Mouse (Mus musculus) hindbrain, embryonic 11.5 days (tissue): ENCODE measurements around the gene 1700034J05Rik. TPM values are rescaled to one million over a fixed set of nuclear protein-coding genes. Genes with fewer than 3 reads are reported as not detected.

ENCODE experiments used
- ATAC-seq: fragments of 200-750 bp; cut with Nextera tagmentation; 2 replicates; pipeline ENCODE4 v1.8.0; 2017; ENCODE audit warnings: mild to moderate bottlenecking, moderate TSS enrichment, moderate library complexity; ENCODE audit not compliant: low FRiP score
- DNase-seq: peaks from one replicate; pipeline ENCODE4 v3.0.0-alpha.2; 2015; ENCODE audit warnings: low spot score
- H3K27ac ChIP-seq: fragments of 300-500 bp; sonication (generic); 2 replicates; pipeline ENCODE4 v1.5.1; 2014; ENCODE audit warnings: mild to moderate bottlenecking, low read depth, low read length
- H3K27me3 ChIP-seq: fragments of 300-500 bp; sonication (generic); 2 replicates; pipeline ENCODE4 v1.6.1; 2014; ENCODE audit warnings: mild to moderate bottlenecking, low read length, moderate library complexity, mixed read lengths; ENCODE audit not compliant: control insufficient read depth, insufficient read depth
- H3K36me3 ChIP-seq: fragments of 300-500 bp; sonication (generic); 2 replicates; pipeline ENCODE4 v1.6.1; 2014; ENCODE audit warnings: mild to moderate bottlenecking, low read length, moderate library complexity, mixed read lengths; ENCODE audit not compliant: control insufficient read depth, insufficient read depth
- H3K4me1 ChIP-seq: fragments of 300-500 bp; sonication (generic); replicated peaks from 2 replicates; pipeline ENCODE4 v1.6.1; 2014; ENCODE audit warnings: low read length, mixed read lengths; ENCODE audit not compliant: control insufficient read depth, insufficient read depth
- H3K4me2 ChIP-seq: fragments of 300-500 bp; sonication (generic); replicated peaks from 2 replicates; pipeline ENCODE4 v1.6.1; 2014; ENCODE audit warnings: mild to moderate bottlenecking, low read depth, low read length
- H3K4me3 ChIP-seq: fragments of 300-500 bp; sonication (generic); 2 replicates; pipeline ENCODE4 v1.5.1; 2014; ENCODE audit warnings: low read depth, low read length
- H3K9ac ChIP-seq: fragments of 300-500 bp; sonication (generic); 2 replicates; pipeline ENCODE4 v1.6.1; 2014; ENCODE audit warnings: low read depth, low read length
- H3K9me3 ChIP-seq: fragments of 300-500 bp; sonication (generic); 2 replicates; pipeline ENCODE4 v1.6.1; 2016; ENCODE audit warnings: low read length; ENCODE audit not compliant: control insufficient read depth
- WGBS: fragments of 180-500 bp; shearing (Covaris S2); extraction: QIAGEN DNeasy Blood & Tissue Kit; methylation state at CpG from one replicate; pipeline ENCODE4 v1.1.7; 2014; 5-methylcytosine and 5-hydroxymethylcytosine counted together
- polyA plus RNA-seq: library from polyadenylated mRNA; unstranded; fragments of >200 nt; fragmentation: Nextera tagmentation; extraction: Ambion mirVana; gene quantifications from 2 replicates; pipeline ENCODE4 v1.2.1, GENCODE M21; 2014

The 1700034J05Rik gene
- polyA plus RNA-seq, 1 experiment from 2014 or later: 0.46 TPM

- 46% methylated on average over 1 of the region's 1 CpGs for WGBS
- no peaks in the 10 kb centered on the region for H3K4me1 ChIP-seq
These were observed 27.1 kb upstream of the 1700034J05Rik start for GRCm38 (mm10) chr6:146981249-146981835.

DNA sequence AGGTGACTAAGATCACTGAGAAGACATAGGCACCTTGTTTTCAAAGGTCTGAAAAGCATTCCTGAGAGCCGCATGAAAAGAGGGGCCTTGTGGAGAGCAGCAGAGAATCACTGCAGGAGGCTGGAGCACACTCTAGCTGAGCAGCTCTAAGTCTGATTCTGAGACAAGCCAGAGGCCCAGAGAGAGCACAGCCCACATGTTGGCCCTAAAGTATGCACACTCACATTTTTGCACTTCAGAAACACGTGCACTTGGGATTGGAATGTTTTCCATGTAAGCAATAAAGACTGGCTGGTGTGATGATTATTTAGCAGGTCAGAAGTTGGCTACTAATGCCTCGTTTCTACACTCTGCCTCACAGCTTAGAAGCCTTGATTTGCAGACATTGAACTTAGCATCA lies 25.7 kb upstream of the 1700034J05Rik start:
- WGBS: 45% methylated on average over 3 of the region's 3 CpGs
- no peak overlapping the region for H3K4me3 ChIP-seq
- H3K27ac ChIP-seq: no peak overlapping the region

More at GRCm38 (mm10) chr6:146981249-146981835, 27.1 kb upstream of the 1700034J05Rik start:
- Histone ChIP-seq H3K4me3 (no peak overlapping the region), H3K9ac (no peak overlapping the region), H3K36me3 (no peaks in the 10 kb centered on the region), H3K9me3 (no peaks in the 10 kb centered on the region), H3K4me2 (no peak overlapping the region), H3K27me3 (no peaks in the 10 kb centered on the region), H3K27ac (no peak overlapping the region)
- ATAC-seq: no peak
- no peak for DNase-seq

DNA sequence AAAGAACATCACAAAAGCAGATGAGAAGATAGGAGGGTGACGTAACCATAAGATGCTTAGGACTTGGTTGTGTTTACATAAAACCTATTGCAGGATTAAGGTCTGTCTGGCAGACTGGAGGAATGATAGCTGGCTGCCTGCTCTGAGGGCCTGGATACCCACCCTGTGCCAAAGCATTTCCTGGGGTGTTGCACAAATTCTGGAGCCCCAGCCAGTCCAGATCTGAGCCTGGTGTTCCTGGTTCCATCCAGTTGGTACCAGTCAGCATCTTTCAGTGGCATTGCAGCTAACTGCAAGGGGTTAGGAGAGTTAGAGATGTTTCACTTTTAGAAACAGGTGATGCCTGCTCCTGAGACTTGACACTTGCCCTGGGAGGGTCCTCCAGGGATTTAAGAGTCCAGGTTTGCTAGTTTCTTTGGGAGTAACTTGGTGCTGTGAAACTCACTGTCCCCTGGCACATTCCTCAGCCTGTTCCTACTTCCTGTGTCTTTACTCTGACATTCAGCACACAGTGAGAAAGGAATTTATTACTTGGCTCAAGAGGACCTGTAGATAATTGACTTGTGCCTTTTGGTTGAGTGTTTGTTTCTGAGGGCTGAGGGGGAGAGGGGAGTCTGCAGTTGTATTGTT lies 25.0 kb upstream of the 1700034J05Rik start:
- no peak for ATAC-seq
- Histone ChIP-seq H3K4me1 (no peaks in the 10 kb centered on the region), H3K27me3 (no peaks in the 10 kb centered on the region), H3K4me3 (no peak overlapping the region), H3K36me3 (no peaks in the 10 kb centered on the region), H3K9ac (no peak overlapping the region), H3K27ac (no peak overlapping the region), H3K9me3 (no peaks in the 10 kb centered on the region), H3K4me2 (no peak overlapping the region)
- WGBS: 88% methylated on average over 1 of the region's 1 CpGs
- DNase-seq: no peak

More for the DNA sequence above, 25.7 kb upstream of the 1700034J05Rik start:
- Histone ChIP-seq H3K4me1 (no peaks in the 10 kb centered on the region), H3K4me2 (no peak overlapping the region), H3K9ac (no peak overlapping the region), H3K27me3 (no peaks in the 10 kb centered on the region), H3K36me3 (no peaks in the 10 kb centered on the region), H3K9me3 (no peaks in the 10 kb centered on the region)
- no peak for ATAC-seq
- no peak for DNase-seq

DNA sequence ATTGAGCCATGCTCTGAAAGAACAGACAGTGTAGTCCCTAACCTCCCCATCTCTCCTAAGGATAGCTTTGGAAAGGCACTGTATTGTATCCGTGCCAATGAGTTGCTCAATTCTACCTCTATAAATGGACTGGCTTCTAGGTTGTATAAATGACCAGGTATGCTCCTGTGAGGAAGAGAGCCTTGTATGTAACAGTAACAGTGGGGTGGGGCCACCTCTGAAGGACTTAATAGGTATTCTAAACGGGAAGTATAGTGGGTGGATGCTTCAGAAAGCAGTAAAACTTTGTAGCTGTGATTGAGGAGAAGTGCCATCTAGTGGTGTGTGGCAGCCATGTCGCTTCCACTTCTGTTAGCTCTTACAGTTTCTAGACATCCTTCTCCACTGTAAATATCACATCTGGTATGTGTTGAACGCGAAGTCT lies 24.5 kb upstream of the 1700034J05Rik start:
- no peaks in the 10 kb centered on the region for H3K36me3 ChIP-seq
- no peaks in the 10 kb centered on the region for H3K4me1 ChIP-seq
- no peak overlapping the region for H3K4me2 ChIP-seq
- no peaks in the 10 kb centered on the region for H3K9me3 ChIP-seq
- DNase-seq: peak; percentile 17
- H3K27ac ChIP-seq: no peak overlapping the region
- no peak for ATAC-seq
- H3K4me3 ChIP-seq: no peak overlapping the region
- WGBS: 69% methylated on average over 5 of the region's 5 CpGs
- H3K27me3 ChIP-seq: no peaks in the 10 kb centered on the region
- no peak overlapping the region for H3K9ac ChIP-seq

- Histone ChIP-seq H3K4me3 (no peak overlapping the region), H3K4me1 (no peaks in the 10 kb centered on the region), H3K27me3 (no peaks in the 10 kb centered on the region), H3K9ac (no peak overlapping the region), H3K4me2 (no peak overlapping the region), H3K36me3 (no peaks in the 10 kb centered on the region), H3K27ac (no peak overlapping the region), H3K9me3 (no peaks in the 10 kb centered on the region)
- DNase-seq: no peak
- no peak for ATAC-seq
- 74% methylated on average over 8 of the region's 8 CpGs for WGBS
These were observed 22.2 kb upstream of the 1700034J05Rik start for GRCm38 (mm10) chr6:146976446-146976845.

- ATAC-seq (no peak), DNase-seq (no peak)
- no peaks in the 10 kb centered on the region for H3K9me3 ChIP-seq
- H3K4me2 ChIP-seq: no peak overlapping the region
- no peaks in the 10 kb centered on the region for H3K4me1 ChIP-seq
- H3K9ac ChIP-seq: no peak overlapping the region
- H3K27ac ChIP-seq: no peak overlapping the region
- no peak overlapping the region for H3K4me3 ChIP-seq
- H3K36me3 ChIP-seq: no peaks in the 10 kb centered on the region
- no peaks in the 10 kb centered on the region for H3K27me3 ChIP-seq
These were observed 19.6 kb upstream of the 1700034J05Rik start for GRCm38 (mm10) chr6:146973830-146974229.

DNA sequence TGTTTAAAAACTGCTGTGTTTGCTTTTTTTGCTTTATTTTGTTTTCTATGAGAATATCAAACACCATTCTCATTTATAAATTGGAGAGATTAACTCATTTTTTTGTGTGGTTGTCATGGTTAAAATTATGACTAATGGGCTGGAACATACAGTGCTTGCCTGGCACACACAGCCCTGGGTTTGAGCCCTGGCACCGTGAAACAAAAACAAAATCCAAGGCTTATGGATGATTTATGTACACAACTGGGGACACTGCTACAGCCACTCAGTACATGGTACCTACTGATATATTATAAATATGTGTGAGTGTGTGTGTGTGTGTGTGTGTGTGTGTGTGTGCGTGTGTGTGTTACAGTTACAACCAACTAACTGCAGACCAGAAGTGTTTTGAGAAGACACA lies 19.2 kb upstream of the 1700034J05Rik start:
- no peak overlapping the region for H3K27ac ChIP-seq
- 66% methylated on average over 2 of the region's 2 CpGs for WGBS
- no peak overlapping the region for H3K9ac ChIP-seq
- no peak overlapping the region for H3K4me3 ChIP-seq
- H3K4me2 ChIP-seq: no peak overlapping the region
- no peaks in the 10 kb centered on the region for H3K27me3 ChIP-seq
- no peaks in the 10 kb centered on the region for H3K4me1 ChIP-seq
- no peaks in the 10 kb centered on the region for H3K36me3 ChIP-seq
- H3K9me3 ChIP-seq: no peaks in the 10 kb centered on the region
- no peak for ATAC-seq
- no peak for DNase-seq

DNA sequence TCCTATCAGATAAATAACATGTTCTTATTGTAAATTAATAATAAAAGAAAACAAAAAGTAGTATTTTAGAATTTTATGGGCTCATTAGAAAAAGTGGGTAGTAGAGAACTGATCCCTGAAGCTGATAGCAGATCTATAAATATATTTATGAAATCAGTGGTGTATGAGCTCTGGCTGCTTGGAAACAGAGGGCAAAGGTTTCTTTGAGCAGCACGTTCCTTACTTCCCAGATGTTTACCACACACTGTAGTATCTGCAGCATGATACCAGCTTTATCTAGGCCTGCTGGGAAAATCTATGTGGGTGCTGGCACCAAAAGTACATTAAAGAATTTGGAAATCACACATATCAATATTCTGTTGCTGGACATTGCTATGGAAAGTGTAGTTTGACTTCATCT lies 18.5 kb upstream of the 1700034J05Rik start:
- DNase-seq (no peak), ATAC-seq (no peak)
- WGBS: 73% methylated on average over 1 of the region's 1 CpGs

DNA sequence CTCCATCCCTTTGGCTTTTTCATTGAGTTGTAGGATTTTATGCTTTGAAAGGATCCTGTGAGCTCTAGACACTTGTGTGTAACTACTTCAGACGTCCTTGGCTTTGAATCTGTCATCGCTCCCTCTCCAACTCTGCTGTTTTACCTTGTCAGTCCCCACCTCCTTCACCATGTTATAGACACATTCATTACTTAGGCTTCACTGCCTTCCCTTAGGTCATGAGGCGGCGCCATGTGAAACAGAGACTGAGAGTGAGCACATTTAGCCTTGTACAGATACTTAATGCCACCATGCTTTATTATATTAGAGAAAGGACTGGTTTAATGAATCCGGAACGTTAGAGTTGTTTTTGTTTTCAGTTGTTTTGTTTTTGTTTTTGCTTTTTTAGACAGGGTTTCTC lies 17.8 kb upstream of the 1700034J05Rik start:
- Histone ChIP-seq H3K27ac (no peak overlapping the region), H3K4me1 (no peaks in the 10 kb centered on the region), H3K36me3 (no peaks in the 10 kb centered on the region), H3K9ac (no peak overlapping the region), H3K27me3 (no peaks in the 10 kb centered on the region), H3K4me3 (no peak overlapping the region), H3K4me2 (no peak overlapping the region), H3K9me3 (no peaks in the 10 kb centered on the region)
- DNase-seq (no peak), ATAC-seq (no peak)
- 73% methylated on average over 6 of the region's 6 CpGs for WGBS

More for the DNA sequence above, 18.5 kb upstream of the 1700034J05Rik start:
- no peaks in the 10 kb centered on the region for H3K9me3 ChIP-seq
- H3K9ac ChIP-seq: no peak overlapping the region
- no peak overlapping the region for H3K4me2 ChIP-seq
- H3K4me3 ChIP-seq: no peak overlapping the region
- no peaks in the 10 kb centered on the region for H3K4me1 ChIP-seq
- no peaks in the 10 kb centered on the region for H3K36me3 ChIP-seq
- H3K27me3 ChIP-seq: no peaks in the 10 kb centered on the region
- H3K27ac ChIP-seq: no peak overlapping the region
